Mouse (Mus musculus) kidney, embryonic 14.5 days (tissue): Measurements from ENCODE around the gene Cfap77. TPM values are rescaled to one million over a fixed set of nuclear protein-coding genes. Genes with fewer than 3 reads are reported as not detected.

Experiments used
- ATAC-seq: fragments of 200-750 bp; cut with Nextera tagmentation; 2 replicates; pipeline ENCODE4 v1.8.0; 2017; ENCODE audit warnings: moderate number of reproducible peaks, mild to moderate bottlenecking, moderate TSS enrichment, moderate library complexity; ENCODE audit not compliant: low FRiP score, low TSS enrichment
- H3K27ac ChIP-seq: fragments of 300-500 bp; sonication (generic); 2 replicates; pipeline ENCODE4 v1.5.1; 2014; ENCODE audit warnings: low read depth, mild to moderate bottlenecking, low read length, moderate library complexity, mixed read lengths
- H3K27me3 ChIP-seq: fragments of 300-500 bp; sonication (generic); 2 replicates; pipeline ENCODE4 v1.6.1; 2014; ENCODE audit warnings: mild to moderate bottlenecking, low read length; ENCODE audit not compliant: control insufficient read depth, insufficient read depth
- H3K36me3 ChIP-seq: fragments of 300-500 bp; sonication (generic); 2 replicates; pipeline ENCODE4 v1.6.1; 2014; ENCODE audit warnings: low read length, mixed read lengths; ENCODE audit not compliant: control insufficient read depth, insufficient read depth
- H3K4me1 ChIP-seq: fragments of 300-500 bp; sonication (generic); 2 replicates; pipeline ENCODE4 v1.6.1; 2014; ENCODE audit warnings: low read length, mixed read lengths; ENCODE audit not compliant: control insufficient read depth, insufficient read depth
- H3K4me2 ChIP-seq: fragments of 300-500 bp; sonication (generic); replicated peaks from 2 replicates; pipeline ENCODE4 v1.6.1; 2014; ENCODE audit warnings: low read depth, mild to moderate bottlenecking, low read length
- H3K4me3 ChIP-seq: fragments of 300-500 bp; sonication (generic); 2 replicates; pipeline ENCODE4 v1.5.1; 2014; ENCODE audit warnings: mild to moderate bottlenecking, low read length
- H3K9ac ChIP-seq: fragments of 300-500 bp; sonication (generic); 2 replicates; pipeline ENCODE4 v1.6.1; 2014; ENCODE audit warnings: low read depth, mild to moderate bottlenecking, low read length, moderate library complexity
- H3K9me3 ChIP-seq: fragments of 300-500 bp; sonication (generic); 2 replicates; pipeline ENCODE4 v1.6.1; 2016; ENCODE audit warnings: low read length; ENCODE audit not compliant: control insufficient read depth
- WGBS: fragments of 180-500 bp; shearing (Covaris S2); extraction: QIAGEN DNeasy Blood & Tissue Kit; methylation state at CpG from one replicate; pipeline ENCODE4 v1.1.7; 2014; 5-methylcytosine and 5-hydroxymethylcytosine counted together
- polyA plus RNA-seq: library from polyadenylated mRNA; unstranded; fragments of >200 nt; fragmentation: Nextera tagmentation; extraction: Ambion mirVana; gene quantifications from 2 replicates; pipeline ENCODE4 v1.2.1, GENCODE M21; 2014

Gene Cfap77
- polyA plus RNA-seq, 1 experiment from 2014 or later: 0.51 TPM

DNA sequence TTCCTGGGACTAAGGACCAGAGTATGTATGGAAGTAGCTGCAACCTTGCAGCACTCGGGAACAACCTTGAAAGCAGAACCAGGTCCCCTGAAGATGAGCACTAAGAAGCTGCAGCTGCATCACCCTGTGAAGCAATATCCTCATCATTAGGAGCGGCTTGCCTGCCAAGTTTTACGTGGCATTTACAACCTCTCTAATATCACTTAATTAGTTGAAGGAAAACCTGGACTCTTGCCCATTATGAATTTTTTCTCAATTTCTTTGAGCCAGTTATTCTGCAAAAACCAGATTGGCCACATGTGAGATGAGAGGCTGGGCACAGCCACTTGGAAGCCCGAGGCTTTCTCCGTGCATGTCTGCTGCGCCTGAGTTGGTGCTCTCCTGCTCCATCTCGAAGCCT, 159.0 kb downstream of the Cfap77 start:
- no peaks in the 10 kb centered on the region for H3K4me1 ChIP-seq
- H3K9me3 ChIP-seq: no peaks in the 10 kb centered on the region
- no peak overlapping the region for H3K4me2 ChIP-seq
- H3K27ac ChIP-seq: no peak overlapping the region
- no peak overlapping the region for H3K9ac ChIP-seq
- no peaks in the 10 kb centered on the region for H3K27me3 ChIP-seq
- H3K4me3 ChIP-seq: no peak overlapping the region
- ATAC-seq: no peak
- H3K36me3 ChIP-seq: peaks cover 64% of the 10 kb centered on the region
- WGBS: 87% methylated on average over 7 of the region's 7 CpGs

DNA sequence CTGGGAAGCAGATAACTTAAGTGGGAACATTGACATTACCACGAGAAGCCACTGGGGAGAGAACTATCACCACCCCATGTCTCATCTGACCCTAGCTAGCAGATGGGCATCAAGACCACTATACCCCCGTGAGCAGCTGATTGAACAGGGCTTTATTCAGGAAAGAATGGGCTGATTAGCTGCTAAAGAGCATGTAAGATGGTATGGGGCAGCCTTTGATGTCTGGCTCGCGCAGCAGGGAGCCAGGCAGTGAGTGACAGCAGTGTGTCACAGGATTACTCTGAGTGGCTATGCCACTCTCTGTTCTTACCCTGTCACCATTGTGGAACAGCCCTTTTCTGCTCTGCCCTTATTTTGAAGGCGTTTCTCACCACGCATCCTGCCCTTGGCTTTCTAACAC, 161.3 kb downstream of the Cfap77 start:
- no peak for ATAC-seq
- Histone ChIP-seq H3K9ac (no peak overlapping the region), H3K27me3 (no peaks in the 10 kb centered on the region), H3K36me3 (peaks cover 60% of the 10 kb centered on the region), H3K27ac (no peak overlapping the region), H3K4me2 (no peak overlapping the region), H3K9me3 (no peaks in the 10 kb centered on the region), H3K4me3 (no peak overlapping the region), H3K4me1 (no peaks in the 10 kb centered on the region)
- 66% methylated on average over 6 of the region's 6 CpGs for WGBS

DNA sequence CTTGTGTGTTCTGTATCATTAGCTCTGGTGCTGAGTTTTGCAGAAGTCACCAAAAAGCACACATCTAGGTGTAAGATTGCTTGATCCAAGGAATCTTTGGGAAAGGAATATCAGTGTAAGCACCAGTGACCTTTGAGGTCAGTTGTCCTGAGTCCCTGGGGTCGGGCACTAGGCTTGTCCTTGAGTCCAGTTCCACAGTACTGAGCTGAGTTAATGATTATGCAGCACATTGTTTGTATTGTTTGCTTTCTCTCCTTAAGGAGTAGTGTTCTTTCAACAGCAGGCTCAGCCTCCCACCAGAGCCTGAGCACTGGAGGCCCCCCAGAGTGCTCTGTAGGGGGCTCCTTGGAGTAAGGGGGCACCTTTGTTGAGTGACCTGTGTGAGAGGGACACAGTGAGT, 162.1 kb downstream of the Cfap77 start:
- peaks cover 60% of the 10 kb centered on the region for H3K36me3 ChIP-seq
- H3K27me3 ChIP-seq: no peaks in the 10 kb centered on the region
- H3K9me3 ChIP-seq: no peaks in the 10 kb centered on the region
- no peaks in the 10 kb centered on the region for H3K4me1 ChIP-seq
- H3K27ac ChIP-seq: no peak overlapping the region
- no peak for ATAC-seq
- H3K4me2 ChIP-seq: no peak overlapping the region
- H3K4me3 ChIP-seq: no peak overlapping the region
- WGBS: 50% methylated on average over 1 of the region's 1 CpGs
- H3K9ac ChIP-seq: no peak overlapping the region

DNA sequence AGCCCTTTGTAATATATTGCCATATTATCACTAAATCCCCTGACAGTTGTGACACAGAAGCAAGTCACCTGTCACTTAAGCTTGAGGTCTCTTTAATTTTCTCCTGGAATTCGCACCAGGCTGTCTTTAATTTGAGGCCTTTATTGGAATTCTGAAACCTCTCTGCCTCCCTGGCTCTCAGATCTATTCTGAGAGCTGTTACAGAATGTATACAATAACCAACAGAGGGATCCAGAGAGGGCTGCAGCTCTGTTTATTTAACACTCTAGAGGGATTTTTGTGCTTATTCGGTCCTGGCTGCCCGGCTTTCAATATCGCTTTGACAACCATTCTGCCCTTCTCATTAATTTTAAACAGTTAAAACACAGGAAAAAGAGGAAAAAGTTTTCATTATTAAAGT, 170.0 kb downstream of the Cfap77 start:
- no peaks in the 10 kb centered on the region for H3K27me3 ChIP-seq
- WGBS: 79% methylated on average over 4 of the region's 4 CpGs
- H3K27ac ChIP-seq: no peak overlapping the region
- no peak overlapping the region for H3K4me2 ChIP-seq
- no peaks in the 10 kb centered on the region for H3K9me3 ChIP-seq
- no peaks in the 10 kb centered on the region for H3K4me1 ChIP-seq
- no peak overlapping the region for H3K4me3 ChIP-seq
- H3K9ac ChIP-seq: no peak overlapping the region
- H3K36me3 ChIP-seq: peaks cover 67% of the 10 kb centered on the region
- no peak for ATAC-seq

DNA sequence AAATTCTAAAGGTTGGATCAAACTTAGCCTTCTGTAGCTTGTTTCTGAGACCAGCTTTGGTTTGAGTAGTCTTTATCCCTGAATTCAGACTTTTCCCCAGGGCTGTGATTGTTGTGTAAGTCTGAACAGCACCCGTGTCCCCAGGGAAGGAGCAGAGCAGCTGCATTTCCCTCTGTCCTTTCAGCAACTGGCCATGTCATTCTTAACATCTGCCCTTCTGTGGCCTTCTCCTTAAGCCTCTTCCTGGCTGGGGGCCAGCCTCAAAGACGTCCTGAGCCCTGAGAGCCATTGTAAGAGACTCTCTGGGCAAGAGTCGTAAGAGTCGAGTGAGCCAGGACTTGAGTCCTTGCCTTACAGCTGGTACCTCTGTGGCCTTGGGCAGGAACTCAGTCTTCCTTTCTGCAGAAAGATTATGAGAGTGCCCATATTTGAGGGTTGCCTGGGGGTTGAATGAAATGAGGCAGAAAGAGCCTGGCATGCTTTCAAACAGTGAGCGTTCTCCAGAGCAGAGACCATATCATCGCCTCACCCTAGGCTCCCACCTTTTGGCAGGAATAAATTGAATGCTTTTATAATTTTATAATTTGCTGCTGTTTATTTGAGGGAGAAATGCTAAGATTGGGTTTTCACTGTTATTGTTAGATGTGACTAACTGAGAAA, 171.9 kb downstream of the Cfap77 start:
- no peaks in the 10 kb centered on the region for H3K4me1 ChIP-seq
- no peak overlapping the region for H3K9ac ChIP-seq
- H3K9me3 ChIP-seq: no peaks in the 10 kb centered on the region
- H3K36me3 ChIP-seq: peaks cover 62% of the 10 kb centered on the region
- ATAC-seq: no peak
- H3K27me3 ChIP-seq: no peaks in the 10 kb centered on the region
- no peak overlapping the region for H3K27ac ChIP-seq
- no peak overlapping the region for H3K4me3 ChIP-seq
- no peak overlapping the region for H3K4me2 ChIP-seq
- WGBS: 83% methylated on average over 6 of the region's 6 CpGs

DNA sequence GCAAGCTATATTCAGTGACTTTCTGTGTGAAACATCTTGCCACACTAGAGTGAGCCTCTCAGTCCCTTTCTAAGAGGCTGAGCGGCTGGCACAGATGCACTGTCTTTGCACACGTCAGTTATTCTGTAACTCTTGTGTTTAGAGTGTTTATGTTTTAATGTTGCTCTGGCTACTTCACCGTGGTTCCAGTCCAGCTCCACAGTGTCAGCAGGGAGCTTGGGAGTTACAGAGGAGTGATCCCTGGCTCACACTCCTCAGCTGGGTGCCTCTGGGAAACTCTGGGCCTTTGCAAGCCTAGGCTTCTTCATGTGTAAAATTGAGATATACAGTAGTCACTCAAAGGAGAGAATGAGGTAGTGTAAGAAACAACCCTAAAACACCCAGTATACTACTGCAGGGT, 172.8 kb downstream of the Cfap77 start:
- no peaks in the 10 kb centered on the region for H3K27me3 ChIP-seq
- ATAC-seq: no peak
- H3K4me1 ChIP-seq: no peaks in the 10 kb centered on the region
- no peak overlapping the region for H3K9ac ChIP-seq
- H3K4me3 ChIP-seq: no peak overlapping the region
- H3K4me2 ChIP-seq: no peak overlapping the region
- whole genome bisulfite sequencing: 86% methylated on average over 3 of the region's 3 CpGs
- peaks cover 64% of the 10 kb centered on the region for H3K36me3 ChIP-seq
- H3K9me3 ChIP-seq: no peaks in the 10 kb centered on the region
- no peak overlapping the region for H3K27ac ChIP-seq

DNA sequence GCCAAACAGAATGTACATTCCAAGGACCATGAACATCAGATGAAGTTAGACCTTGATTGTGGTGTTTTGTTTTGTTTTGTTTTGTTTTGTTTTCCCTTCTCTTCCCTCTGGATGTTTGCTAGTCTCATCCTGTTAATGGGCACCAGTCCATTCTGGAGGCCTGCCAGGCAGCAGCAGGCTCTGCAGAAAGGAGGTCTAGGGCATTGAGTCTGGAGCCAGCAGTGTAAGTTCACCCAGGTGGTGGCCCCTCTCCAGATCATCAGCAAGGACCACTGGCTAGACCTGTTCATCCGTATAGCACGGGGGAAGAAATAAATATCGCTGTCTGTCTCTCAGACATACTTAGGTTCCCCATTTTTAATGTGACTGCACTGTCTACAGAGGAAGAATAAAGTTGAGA, 173.6 kb downstream of the Cfap77 start:
- H3K36me3 ChIP-seq: peaks cover 67% of the 10 kb centered on the region
- no peak overlapping the region for H3K9ac ChIP-seq
- no peak for ATAC-seq
- H3K9me3 ChIP-seq: no peaks in the 10 kb centered on the region
- H3K4me2 ChIP-seq: no peak overlapping the region
- 93% methylated on average over 3 of the region's 3 CpGs for WGBS
- no peaks in the 10 kb centered on the region for H3K4me1 ChIP-seq
- H3K4me3 ChIP-seq: no peak overlapping the region
- H3K27me3 ChIP-seq: no peaks in the 10 kb centered on the region
- no peak overlapping the region for H3K27ac ChIP-seq

Other genes starting within 250 kb of the Cfap77 start
- 16.4 and 31.7 TPM in 2 replicates for gene Gtf3c4, start 214.7 kb downstream of the Cfap77 start, polyA plus RNA-seq
- 9.4 and 20.0 TPM in 2 replicates for gene Ddx31, start 214.7 kb downstream of the Cfap77 start, polyA plus RNA-seq
- not detected in 2 replicates for gene Barhl1, start 138.4 kb downstream of the Cfap77 start, polyA plus RNA-seq
- 9.4 and 10.9 TPM in 2 replicates for gene Ttf1, start 5.2 kb upstream of the Cfap77 start, polyA plus RNA-seq
- gene Setx, start 69.1 kb upstream of the Cfap77 start, polyA plus RNA-seq: 10.6 and 18.5 TPM in 2 replicates
- 3.2 and 4.3 TPM in 2 replicates for gene Ntng2, start 197.9 kb upstream of the Cfap77 start, polyA plus RNA-seq